Mouse (Mus musculus) liver, embryonic 11.5 days (tissue): Measurements from ENCODE around the gene Cpa1. TPM values are rescaled to one million over a fixed set of nuclear protein-coding genes. Genes with fewer than 3 reads are reported as not detected.

Experiments used
- ATAC-seq: fragments of 200-750 bp; cut with Nextera tagmentation; replicated peaks from 2 replicates; pipeline ENCODE4 v1.8.0; 2017; ENCODE audit warnings: moderate number of reproducible peaks, mild to moderate bottlenecking, moderate TSS enrichment, moderate library complexity; ENCODE audit not compliant: low FRiP score
- DNase-seq: peaks from one replicate; pipeline ENCODE4 v3.0.0-alpha.2; 2017; ENCODE audit warnings: low spot score
- H3K27ac ChIP-seq: fragments of 300-500 bp; sonication (generic); 2 replicates; pipeline ENCODE4 v1.5.1; 2014; ENCODE audit warnings: mild to moderate bottlenecking, low read depth, low read length, control low read depth
- H3K27me3 ChIP-seq: fragments of 300-500 bp; sonication (generic); replicated peaks from 2 replicates; pipeline ENCODE4 v1.6.1; 2014; ENCODE audit warnings: low read length, mixed read lengths; ENCODE audit not compliant: control insufficient read depth, insufficient read depth
- H3K36me3 ChIP-seq: fragments of 300-500 bp; sonication (generic); 2 replicates; pipeline ENCODE4 v1.6.1; 2014; ENCODE audit warnings: mild to moderate bottlenecking, low read length, moderate library complexity, mixed read lengths; ENCODE audit not compliant: control insufficient read depth, insufficient read depth
- H3K4me1 ChIP-seq: fragments of 300-500 bp; sonication (generic); replicated peaks from 2 replicates; pipeline ENCODE4 v1.6.1; 2014; ENCODE audit warnings: low read length, mixed read lengths; ENCODE audit not compliant: control insufficient read depth, insufficient read depth
- H3K4me2 ChIP-seq: fragments of 300-500 bp; sonication (generic); 2 replicates; pipeline ENCODE4 v1.6.1; 2014; ENCODE audit warnings: mild to moderate bottlenecking, control low read depth, moderate library complexity
- H3K4me3 ChIP-seq: fragments of 300-500 bp; sonication (generic); 2 replicates; pipeline ENCODE4 v1.5.1; 2014; ENCODE audit warnings: low read depth, low read length, control low read depth
- H3K9ac ChIP-seq: fragments of 300-500 bp; sonication (generic); 2 replicates; pipeline ENCODE4 v1.6.1; 2014; ENCODE audit warnings: low read depth, low read length, control low read depth
- H3K9me3 ChIP-seq: fragments of 300-500 bp; sonication (generic); 2 replicates; pipeline ENCODE4 v1.6.1; 2016; ENCODE audit warnings: low read length, inconsistent platforms, mixed read lengths; ENCODE audit not compliant: control insufficient read depth
- WGBS: fragments of 180-500 bp; shearing (Covaris S2); extraction: QIAGEN DNeasy Blood & Tissue Kit; methylation state at CpG from one replicate; pipeline ENCODE4 v1.1.7; 2014; 5-methylcytosine and 5-hydroxymethylcytosine counted together
- polyA plus RNA-seq: library from polyadenylated mRNA; unstranded; fragments of >200 nt; fragmentation: Nextera tagmentation; extraction: Ambion mirVana; gene quantifications from 2 replicates; pipeline ENCODE4 v1.2.1, GENCODE M21; 2014

The Cpa1 gene
- polyA plus RNA-seq, 1 experiment from 2014 or later, result 0.69 TPM

GRCm38 (mm10) chr6:30680442-30680841, 41.4 kb downstream of the Cpa1 start:
- WGBS, result 77% methylated on average over 7 of the region's 7 CpGs
- Histone ChIP-seq H3K36me3 (no peaks in the 10 kb centered on the region), H3K9me3 (no peaks in the 10 kb centered on the region), H3K4me1 (peaks cover 23% of the 10 kb centered on the region), H3K27me3 (no peaks in the 10 kb centered on the region), H3K9ac (no peak overlapping the region), H3K27ac (no peak overlapping the region), H3K4me3 (no peak overlapping the region), H3K4me2 (no peak overlapping the region)
- ATAC-seq (no peak), DNase-seq (no peak)

DNA sequence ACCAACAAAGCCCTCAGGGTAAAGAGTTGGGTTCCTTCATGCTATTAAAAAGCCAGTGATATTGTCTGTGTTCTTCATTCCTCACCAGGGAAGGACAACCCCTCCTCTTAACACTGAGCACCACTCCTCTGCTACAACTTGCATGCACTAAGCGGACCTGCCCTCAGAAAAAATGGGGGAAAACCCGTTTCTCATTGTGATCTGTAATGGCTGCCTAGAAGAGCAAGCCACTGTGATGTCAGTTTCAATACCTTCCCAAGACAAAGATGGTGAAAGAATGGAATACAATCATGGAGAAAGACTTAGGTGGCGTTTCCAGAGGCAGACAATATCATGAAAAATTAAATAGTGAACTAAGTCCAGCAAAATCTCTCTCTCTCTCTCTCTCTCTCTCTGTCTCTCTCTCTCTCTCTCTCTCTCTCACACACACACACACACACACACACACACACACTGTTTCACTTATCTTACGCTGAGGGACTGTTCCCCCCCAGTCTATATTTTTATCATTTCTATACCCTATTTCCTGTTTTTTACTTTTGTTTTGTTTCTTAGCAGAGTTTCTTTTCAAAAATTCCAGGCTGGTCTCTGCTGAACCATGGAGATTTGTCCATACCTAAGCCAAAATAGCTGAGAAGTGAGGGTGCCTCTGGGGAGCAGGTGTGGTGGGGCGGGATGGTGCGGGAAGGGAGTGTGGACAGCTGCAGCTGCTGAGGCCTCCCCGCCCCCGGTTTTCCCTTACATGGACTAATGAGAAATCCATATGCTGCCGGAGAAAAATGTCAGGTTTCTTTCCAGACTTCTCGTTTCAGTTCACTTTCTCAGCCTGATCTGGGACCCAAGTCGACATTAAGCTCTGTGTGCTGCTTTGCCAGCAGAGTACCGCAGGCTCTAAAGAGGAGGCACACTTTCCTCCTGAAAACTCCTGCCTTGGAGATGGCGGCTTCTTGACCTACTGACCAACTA, 43.2 kb downstream of the Cpa1 start:
- Histone ChIP-seq H3K27ac (peak overlapping the region; percentile 73; the same call in 1 of the 2 replicates), H3K36me3 (no peaks in the 10 kb centered on the region), H3K9ac (0 out of 2 replicates have a peak overlapping the region, but pooled peaks have one; percentile 14), H3K27me3 (no peaks in the 10 kb centered on the region), H3K4me1 (peaks cover 21% of the 10 kb centered on the region), H3K4me3 (no peak overlapping the region), H3K4me2 (peak overlapping the region; percentile 25; the same call in 1 of the 2 replicates), H3K9me3 (no peaks in the 10 kb centered on the region)
- DNase-seq (no peak), ATAC-seq (no peak)
- 59% methylated on average over 13 of the region's 13 CpGs for WGBS

- Histone ChIP-seq H3K4me3 (no peak overlapping the region), H3K9me3 (no peaks in the 10 kb centered on the region), H3K27ac (no peak overlapping the region), H3K4me2 (no peak overlapping the region), H3K4me1 (peaks cover 17% of the 10 kb centered on the region), H3K36me3 (no peaks in the 10 kb centered on the region), H3K27me3 (no peaks in the 10 kb centered on the region), H3K9ac (no peak overlapping the region)
- no peak for ATAC-seq
- 88% methylated on average over 1 of the region's 1 CpGs for WGBS
- DNase-seq, result peak; percentile 8
These were observed 45.6 kb downstream of the Cpa1 start for GRCm38 (mm10) chr6:30684570-30684969.

- no peaks in the 10 kb centered on the region for H3K9me3 ChIP-seq
- peaks cover 12% of the 10 kb centered on the region for H3K4me1 ChIP-seq
- H3K9ac ChIP-seq, result no peak overlapping the region
- H3K27ac ChIP-seq, result no peak overlapping the region
- no peak overlapping the region for H3K4me2 ChIP-seq
- ATAC-seq (no peak), DNase-seq (no peak)
- H3K4me3 ChIP-seq, result no peak overlapping the region
- WGBS, result 84% methylated on average over 7 of the region's 7 CpGs
- no peaks in the 10 kb centered on the region for H3K27me3 ChIP-seq
- no peaks in the 10 kb centered on the region for H3K36me3 ChIP-seq
These were observed 48.2 kb downstream of the Cpa1 start for GRCm38 (mm10) chr6:30687198-30687597.

DNA sequence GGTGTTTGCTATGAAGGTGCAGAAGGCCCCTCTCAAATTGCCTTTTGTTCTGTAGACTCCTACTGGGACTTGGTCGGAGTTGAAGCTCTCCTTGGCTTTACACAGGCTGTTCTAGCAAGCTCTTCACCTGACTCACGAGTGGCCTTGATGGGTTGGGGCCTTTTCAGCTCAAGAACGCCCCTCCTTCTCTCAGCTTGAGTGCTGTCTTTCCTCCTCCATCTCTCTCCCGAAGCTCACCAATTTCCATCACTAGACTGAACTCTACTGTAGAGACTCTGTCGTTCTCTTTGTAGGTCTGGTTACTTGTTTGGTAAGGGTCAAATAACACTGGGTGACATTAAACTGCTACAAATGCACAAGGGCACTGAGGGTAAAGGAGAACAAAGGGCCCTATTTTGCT, 53.8 kb downstream of the Cpa1 start:
- H3K4me2 ChIP-seq, result peak overlapping the region; percentile 73
- WGBS, result 73% methylated on average over 5 of the region's 5 CpGs
- peak overlapping the region; percentile 77 for H3K9ac ChIP-seq
- H3K9me3 ChIP-seq, result no peaks in the 10 kb centered on the region
- no peak for ATAC-seq
- no peaks in the 10 kb centered on the region for H3K36me3 ChIP-seq
- peak overlapping the region; percentile 61 for H3K4me3 ChIP-seq
- peak overlapping the region; percentile 86 for H3K27ac ChIP-seq
- H3K4me1 ChIP-seq, result peaks cover 6% of the 10 kb centered on the region; the same call in 1 of the 2 replicates
- no peak for DNase-seq
- H3K27me3 ChIP-seq, result no peaks in the 10 kb centered on the region

- WGBS, result under 1% methylated on average over 51 of the region's 52 CpGs
- Histone ChIP-seq H3K27ac (peak within 1 kb of the TSS; percentile 86), H3K36me3 (no peaks in the 10 kb centered on the region)
These were observed 54.5 kb downstream of the Cpa1 start, which contains the start of gene Cep41 for GRCm38 (mm10) chr6:30693350-30693991. Cep41 (minus strand) TSS chr6:30693749.

DNA sequence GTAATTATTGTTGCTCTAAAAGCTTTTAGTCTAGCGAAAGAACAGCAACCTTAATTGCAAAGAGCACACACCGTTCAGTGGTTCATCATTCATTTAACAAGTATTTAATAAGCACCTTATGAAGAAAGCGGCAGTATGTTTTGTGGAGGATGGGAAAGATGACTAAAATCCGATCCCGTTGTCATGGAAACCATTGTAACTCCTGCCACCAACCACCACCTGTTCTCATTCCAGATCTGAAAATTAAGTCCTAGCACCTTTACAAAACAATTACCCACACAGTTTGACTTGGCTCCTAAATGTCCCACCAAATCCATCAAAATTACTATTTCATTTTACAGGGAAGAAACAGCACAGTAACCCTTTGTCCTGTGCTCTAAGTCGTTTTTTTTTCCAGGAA, 55.2 kb downstream of the Cpa1 start:
- Histone ChIP-seq H3K4me3 (peak overlapping the region; percentile 61), H3K36me3 (no peaks in the 10 kb centered on the region), H3K27ac (peak overlapping the region; percentile 86; the same call in 1 of the 2 replicates), H3K27me3 (no peaks in the 10 kb centered on the region), H3K4me1 (peaks cover 6% of the 10 kb centered on the region; the same call in 1 of the 2 replicates), H3K9ac (no peak overlapping the region), H3K4me2 (peak overlapping the region; percentile 73), H3K9me3 (no peaks in the 10 kb centered on the region)
- 47% methylated on average over 6 of the region's 6 CpGs for WGBS
- DNase-seq (no peak), ATAC-seq (no peak)

More at GRCm38 (mm10) chr6:30693350-30693991, 54.5 kb downstream of the Cpa1 start, which contains the start of gene Cep41:
- peak within 1 kb of the TSS; percentile 61 for H3K4me3 ChIP-seq
- peaks cover 6% of the 10 kb centered on the region; the same call in 1 of the 2 replicates for H3K4me1 ChIP-seq
- no peaks in the 10 kb centered on the region for H3K9me3 ChIP-seq
- ATAC-seq, result peak; percentile 98
- DNase-seq, result peak; percentile 99
- H3K27me3 ChIP-seq, result no peaks in the 10 kb centered on the region
- peak within 1 kb of the TSS; percentile 77 for H3K9ac ChIP-seq
- H3K4me2 ChIP-seq, result peak within 1 kb of the TSS; percentile 73
